Mouse (Mus musculus) thymus, adult 2 months (tissue): ENCODE measurements around the gene Gm3417.
"Not testable (repeated sequence)": the region's sequence is repeated elsewhere in the genome, so short reads cannot be mapped to it uniquely, and the experiment has no call there.

ENCODE experiments used
- CTCF ChIP-seq: fragments of 200-500 bp; IDR thresholded peaks from 2 replicates; pipeline ENCODE4 v1.5.1; 2012; ENCODE audit warnings: mild to moderate bottlenecking, control low read depth, low read length, moderate library complexity, borderline replicate concordance; ENCODE audit not compliant: control insufficient read depth, poor library complexity, insufficient read depth; ENCODE audit errors: extremely low read depth
- POLR2A ChIP-seq: fragments of 200-500 bp; IDR thresholded peaks from 2 replicates; pipeline ENCODE4 v1.6.1; 2012; ENCODE audit warnings: mild to moderate bottlenecking, low read length, control low read depth, moderate library complexity; ENCODE audit not compliant: control insufficient read depth, poor library complexity, insufficient read depth; ENCODE audit errors: extremely low read depth

- TF ChIP-seq POLR2A, CTCF: not testable (repeated sequence)
These were observed 11.6 kb upstream of the Gm3417 start for GRCm38 (mm10) chr17:14990116-14990702.
